Mouse (Mus musculus): ENCODE data around the gene Mycbpap. TPM values are rescaled to one million over a fixed set of nuclear protein-coding genes. Genes with fewer than 3 reads are reported as not detected.

Gene Mycbpap
- polyA plus RNA-seq, 1 experiment, result 0.02 TPM

DNA sequence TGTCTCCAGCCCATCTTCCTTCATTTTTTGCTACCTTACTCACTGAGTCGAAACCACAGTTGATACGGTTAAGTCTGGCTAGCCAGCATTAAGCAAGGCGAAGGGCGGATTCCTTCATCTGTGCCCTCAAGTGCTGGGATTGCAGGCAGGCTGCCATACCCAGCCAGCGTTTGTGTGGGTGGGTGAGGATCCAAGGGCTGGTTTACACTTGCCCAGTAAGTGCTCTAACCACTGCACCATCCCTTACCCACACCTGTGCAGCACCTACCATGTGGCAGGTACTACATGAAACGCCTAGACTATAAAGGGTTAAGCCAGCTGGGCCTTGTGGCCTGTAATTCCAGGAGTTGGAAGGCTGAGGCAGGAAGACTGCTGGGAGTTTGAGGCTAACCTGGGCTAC is 25.7 kb upstream of the Mycbpap start:
- TF ChIP-seq REST (IDR thresholded peaks at IDR 0.05; ENCODE audit: insufficient read depth, insufficient read length) (no peak), SRF (IDR thresholded peaks at IDR 0.05; ENCODE audit: control insufficient read depth, insufficient read length, low read depth) (no peak), MAX (IDR thresholded peaks at IDR 0.05; ENCODE audit: low read depth) (no peak), E2F4 (IDR thresholded peaks at IDR 0.05; ENCODE audit: insufficient read depth) (no peak), POLR2A (IDR thresholded peaks at IDR 0.05; ENCODE audit: insufficient read length, low read depth) (no peak), USF1 (IDR thresholded peaks at IDR 0.05; ENCODE audit: low read depth) (no peak), MYOD1 (IDR thresholded peaks at IDR 0.05; ENCODE audit: control insufficient read depth in 1 of 3, insufficient read length in 2 of 3, low read depth in 2 of 3) (no peak), TCF12 (IDR thresholded peaks at IDR 0.05; ENCODE audit: insufficient read depth, poor library complexity, severe bottlenecking) (no peak), POLR2AphosphoS2 (IDR thresholded peaks at IDR 0.05; ENCODE audit: insufficient read length, low read depth) (no peak), CEBPB (IDR thresholded peaks at IDR 0.05; ENCODE audit: insufficient read depth, poor library complexity, severe bottlenecking) (no peak), TCF3 (IDR thresholded peaks at IDR 0.05; ENCODE audit: insufficient read length, low read depth) (no peak), MYOG (IDR thresholded peaks at IDR 0.05; ENCODE audit: control insufficient read depth in 1 of 3, insufficient read depth in 1 of 3, insufficient read length in 2 of 3, low read depth in 2 of 3) (no peak)
- Histone ChIP-seq H3K27me3 (ENCODE audit: control insufficient read depth, insufficient read depth, insufficient read length) (no peaks in the 10 kb centered on the region), H3K36me3 (ENCODE audit: control insufficient read depth, insufficient read depth) (no peaks in the 10 kb centered on the region), H3K4me3 (no peak overlapping the region), H3K4me2 (ENCODE audit: low read depth) (no peak overlapping the region), H3K79me2 (ENCODE audit: control insufficient read depth, insufficient read depth) (no peaks in the 10 kb centered on the region), H3ac (ENCODE audit: control insufficient read depth, insufficient read length) (no peak overlapping the region)

DNA sequence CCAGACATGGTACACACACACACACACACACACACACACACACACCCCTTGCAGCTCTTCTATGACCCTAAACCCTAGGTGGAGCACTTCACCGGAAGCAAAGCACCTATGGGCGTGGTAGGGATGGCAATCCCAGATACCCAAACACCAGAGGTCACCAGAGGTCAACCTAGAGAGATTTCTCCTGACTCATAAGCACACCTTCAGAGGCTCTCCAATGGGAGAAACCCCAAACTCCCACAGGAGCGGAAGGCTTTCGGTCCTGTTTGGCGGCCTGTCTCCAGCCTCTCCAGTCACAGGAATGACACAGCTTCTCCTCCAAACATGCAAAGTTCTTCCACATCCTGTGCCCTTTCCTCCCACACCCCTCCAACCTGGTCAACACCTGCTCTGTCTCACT is 24.8 kb upstream of the Mycbpap start:
- H3K27me3 ChIP-seq (ENCODE audit: control insufficient read depth, insufficient read depth, insufficient read length), result no peaks in the 10 kb centered on the region
- no peaks in the 10 kb centered on the region for H3K79me2 ChIP-seq (ENCODE audit: control insufficient read depth, insufficient read depth)
- no peaks in the 10 kb centered on the region for H3K36me3 ChIP-seq (ENCODE audit: control insufficient read depth, insufficient read depth)
- H3ac ChIP-seq (ENCODE audit: control insufficient read depth, insufficient read length), result no peak overlapping the region
- no peak for TF ChIP-seq TCF12 (IDR thresholded peaks at IDR 0.05; ENCODE audit: insufficient read depth, poor library complexity, severe bottlenecking)
- TF ChIP-seq SRF (IDR thresholded peaks at IDR 0.05; ENCODE audit: control insufficient read depth, insufficient read length, low read depth), result no peak
- no peak for TF ChIP-seq CEBPB (IDR thresholded peaks at IDR 0.05; ENCODE audit: insufficient read depth, poor library complexity, severe bottlenecking)
- TF ChIP-seq USF1 (IDR thresholded peaks at IDR 0.05; ENCODE audit: low read depth), result no peak
- TF ChIP-seq REST (IDR thresholded peaks at IDR 0.05; ENCODE audit: insufficient read depth, insufficient read length), result no peak
- no peak overlapping the region for H3K4me3 ChIP-seq
- no peak overlapping the region for H3K4me2 ChIP-seq (ENCODE audit: low read depth)

GRCm38 (mm10) chr11:94544422-94544821 is 22.9 kb upstream of the Mycbpap start:
- no peaks in the 10 kb centered on the region for H3K27me3 ChIP-seq (ENCODE audit: control insufficient read depth, insufficient read depth, insufficient read length)
- TF ChIP-seq POLR2A (IDR thresholded peaks at IDR 0.05; ENCODE audit: insufficient read length, low read depth) (no peak), MYOD1 (IDR thresholded peaks at IDR 0.05; ENCODE audit: control insufficient read depth in 1 of 3, insufficient read length in 2 of 3, low read depth in 2 of 3) (no peak), MAX (IDR thresholded peaks at IDR 0.05; ENCODE audit: low read depth) (no peak), USF1 (IDR thresholded peaks at IDR 0.05; ENCODE audit: low read depth) (no peak), TCF12 (IDR thresholded peaks at IDR 0.05; ENCODE audit: insufficient read depth, poor library complexity, severe bottlenecking) (no peak), MYOG (IDR thresholded peaks at IDR 0.05; ENCODE audit: control insufficient read depth in 1 of 3, insufficient read depth in 1 of 3, insufficient read length in 2 of 3, low read depth in 2 of 3) (no peak), TCF3 (IDR thresholded peaks at IDR 0.05; ENCODE audit: insufficient read length, low read depth) (no peak), SRF (IDR thresholded peaks at IDR 0.05; ENCODE audit: control insufficient read depth, insufficient read length, low read depth) (no peak), REST (IDR thresholded peaks at IDR 0.05; ENCODE audit: insufficient read depth, insufficient read length) (no peak), E2F4 (IDR thresholded peaks at IDR 0.05; ENCODE audit: insufficient read depth) (no peak), CEBPB (IDR thresholded peaks at IDR 0.05; ENCODE audit: insufficient read depth, poor library complexity, severe bottlenecking) (no peak), POLR2AphosphoS2 (IDR thresholded peaks at IDR 0.05; ENCODE audit: insufficient read length, low read depth) (no peak)
- no peak overlapping the region for H3K4me2 ChIP-seq (ENCODE audit: low read depth)
- no peaks in the 10 kb centered on the region for H3K36me3 ChIP-seq (ENCODE audit: control insufficient read depth, insufficient read depth)
- H3K4me3 ChIP-seq, result no peak overlapping the region
- H3K79me2 ChIP-seq (ENCODE audit: control insufficient read depth, insufficient read depth), result no peaks in the 10 kb centered on the region
- H3ac ChIP-seq (ENCODE audit: control insufficient read depth, insufficient read length), result no peak overlapping the region

DNA sequence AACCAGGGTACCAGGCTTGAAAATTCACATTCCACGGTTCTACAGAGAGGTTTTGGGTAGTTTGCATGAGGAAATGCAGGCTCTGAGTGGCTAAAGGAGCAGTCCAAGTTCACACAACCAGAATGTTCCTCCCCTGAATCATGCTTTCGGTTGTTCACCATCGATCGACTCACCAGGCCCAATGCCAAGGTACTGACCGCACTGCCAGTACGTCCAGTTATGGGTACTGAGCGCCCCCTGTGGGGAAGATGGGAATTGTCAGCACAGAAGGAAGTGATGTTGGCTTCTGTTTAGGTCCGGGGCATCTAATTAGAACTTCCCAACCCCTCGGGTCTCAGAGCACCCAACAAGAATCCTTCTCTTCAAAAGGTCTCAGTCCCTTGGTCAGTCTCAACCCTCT is 22.4 kb upstream of the Mycbpap start:
- no peak for TF ChIP-seq E2F4 (IDR thresholded peaks at IDR 0.05; ENCODE audit: insufficient read depth)
- TF ChIP-seq REST (IDR thresholded peaks at IDR 0.05; ENCODE audit: insufficient read depth, insufficient read length), result no peak
- TF ChIP-seq CEBPB (IDR thresholded peaks at IDR 0.05; ENCODE audit: insufficient read depth, poor library complexity, severe bottlenecking), result no peak
- no peak for TF ChIP-seq USF1 (IDR thresholded peaks at IDR 0.05; ENCODE audit: low read depth)
- no peak for TF ChIP-seq POLR2AphosphoS2 (IDR thresholded peaks at IDR 0.05; ENCODE audit: insufficient read length, low read depth)
- TF ChIP-seq MAX (IDR thresholded peaks at IDR 0.05; ENCODE audit: low read depth), result no peak
- no peak for TF ChIP-seq MYOG (IDR thresholded peaks at IDR 0.05; ENCODE audit: control insufficient read depth in 1 of 3, insufficient read depth in 1 of 3, insufficient read length in 2 of 3, low read depth in 2 of 3)
- no peak for TF ChIP-seq TCF12 (IDR thresholded peaks at IDR 0.05; ENCODE audit: insufficient read depth, poor library complexity, severe bottlenecking)
- peak in 1 of 3 experiments; percentile 18 for TF ChIP-seq MYOD1 (IDR thresholded peaks at IDR 0.05; ENCODE audit: control insufficient read depth in 1 of 3, insufficient read length in 2 of 3, low read depth in 2 of 3)
- peak; percentile 62 for TF ChIP-seq SRF (IDR thresholded peaks at IDR 0.05; ENCODE audit: control insufficient read depth, insufficient read length, low read depth)
- TF ChIP-seq POLR2A (IDR thresholded peaks at IDR 0.05; ENCODE audit: insufficient read length, low read depth), result no peak
- no peak for TF ChIP-seq TCF3 (IDR thresholded peaks at IDR 0.05; ENCODE audit: insufficient read length, low read depth)
- peak overlapping the region; percentile 93 for H3K4me2 ChIP-seq (ENCODE audit: low read depth)
- no peaks in the 10 kb centered on the region for H3K79me2 ChIP-seq (ENCODE audit: control insufficient read depth, insufficient read depth)
- no peaks in the 10 kb centered on the region for H3K36me3 ChIP-seq (ENCODE audit: control insufficient read depth, insufficient read depth)
- H3ac ChIP-seq (ENCODE audit: control insufficient read depth, insufficient read length), result no peak overlapping the region
- H3K4me3 ChIP-seq, result no peak overlapping the region
- no peaks in the 10 kb centered on the region for H3K27me3 ChIP-seq (ENCODE audit: control insufficient read depth, insufficient read depth, insufficient read length)

GRCm38 (mm10) chr11:94543344-94543743 is 21.8 kb upstream of the Mycbpap start:
- Histone ChIP-seq H3K79me2 (ENCODE audit: control insufficient read depth, insufficient read depth) (no peaks in the 10 kb centered on the region), H3K4me2 (ENCODE audit: low read depth) (peak overlapping the region; percentile 93), H3K27me3 (ENCODE audit: control insufficient read depth, insufficient read depth, insufficient read length) (no peaks in the 10 kb centered on the region), H3K4me3 (no peak overlapping the region), H3K36me3 (ENCODE audit: control insufficient read depth, insufficient read depth) (no peaks in the 10 kb centered on the region), H3ac (ENCODE audit: control insufficient read depth, insufficient read length) (no peak overlapping the region)
- TF ChIP-seq MYOG (IDR thresholded peaks at IDR 0.05; ENCODE audit: control insufficient read depth in 1 of 3, insufficient read depth in 1 of 3, insufficient read length in 2 of 3, low read depth in 2 of 3) (no peak), MAX (IDR thresholded peaks at IDR 0.05; ENCODE audit: low read depth) (no peak), POLR2A (IDR thresholded peaks at IDR 0.05; ENCODE audit: insufficient read length, low read depth) (no peak), E2F4 (IDR thresholded peaks at IDR 0.05; ENCODE audit: insufficient read depth) (no peak), MYOD1 (IDR thresholded peaks at IDR 0.05; ENCODE audit: control insufficient read depth in 1 of 3, insufficient read length in 2 of 3, low read depth in 2 of 3) (no peak), SRF (IDR thresholded peaks at IDR 0.05; ENCODE audit: control insufficient read depth, insufficient read length, low read depth) (no peak), USF1 (IDR thresholded peaks at IDR 0.05; ENCODE audit: low read depth) (no peak), REST (IDR thresholded peaks at IDR 0.05; ENCODE audit: insufficient read depth, insufficient read length) (no peak), CEBPB (IDR thresholded peaks at IDR 0.05; ENCODE audit: insufficient read depth, poor library complexity, severe bottlenecking) (no peak), POLR2AphosphoS2 (IDR thresholded peaks at IDR 0.05; ENCODE audit: insufficient read length, low read depth) (no peak)
